Mouse (Mus musculus): Measurements from ENCODE around the gene Cct4. TPM values are rescaled to one million over a fixed set of nuclear protein-coding genes. Genes with fewer than 3 reads are reported as not detected.
A peak's percentile ranks its signal among the peaks of the same experiment; 100 is the strongest.

The Cct4 gene
- total RNA-seq, 4 experiments from 2014 or later, result 91.9 to 116 (median 105) TPM

GRCm38 (mm10) chr11:22982846-22983245, 7.5 kb upstream of the Cct4 start:
- DNase-seq (ENCODE audit: low spot score), result no peak

- DNase-seq (ENCODE audit: low spot score), result no peak
These were observed 4.8 kb upstream of the Cct4 start for GRCm38 (mm10) chr11:22985510-22985909.

- peak; percentile 78 for DNase-seq (ENCODE audit: low spot score)
These were observed 3.0 kb upstream of the Cct4 start for GRCm38 (mm10) chr11:22987357-22987756.

GRCm38 (mm10) chr11:22989786-22990185, 533 bp upstream of the Cct4 start:
- DNase-seq (ENCODE audit: low spot score), result no peak

- DNase-seq (ENCODE audit: low spot score), result no peak
These were observed 1.0 kb downstream of the Cct4 start for GRCm38 (mm10) chr11:22991218-22991835.

- no peak for DNase-seq (ENCODE audit: low spot score)
These were observed 4.0 kb downstream of the Cct4 start for GRCm38 (mm10) chr11:22994271-22994670.

- DNase-seq (ENCODE audit: low spot score), result no peak
These were observed 5.1 kb downstream of the Cct4 start for GRCm38 (mm10) chr11:22995461-22995860.

GRCm38 (mm10) chr11:22998308-22998707, 8.0 kb downstream of the Cct4 start:
- no peak for DNase-seq (ENCODE audit: low spot score)

GRCm38 (mm10) chr11:23005276-23005675, 15.0 kb downstream of the Cct4 start:
- no peak for DNase-seq (ENCODE audit: low spot score)

- DNase-seq (ENCODE audit: low spot score), result no peak
These were observed 16.8 kb downstream of the Cct4 start for GRCm38 (mm10) chr11:23007166-23007480.

GRCm38 (mm10) chr11:23007481-23008180, 17.3 kb downstream of the Cct4 start, which contains the start of gene Fam161a:
Gene Fam161a, plus strand, starts transcription at chr11:23007531.
- DNase-seq (ENCODE audit: low spot score), result peak; percentile 97

GRCm38 (mm10) chr11:23008181-23008823, 18.0 kb downstream of the Cct4 start:
- peak; percentile 70 for DNase-seq (ENCODE audit: low spot score)

- DNase-seq (ENCODE audit: low spot score), result no peak
These were observed 18.5 kb downstream of the Cct4 start for GRCm38 (mm10) chr11:23008824-23009200.

GRCm38 (mm10) chr11:23013096-23013495, 22.8 kb downstream of the Cct4 start:
- DNase-seq (ENCODE audit: low spot score), result no peak

- DNase-seq (ENCODE audit: low spot score), result no peak
These were observed 23.4 kb downstream of the Cct4 start for GRCm38 (mm10) chr11:23013580-23014294.

- DNase-seq (ENCODE audit: low spot score), result no peak
These were observed 24.7 kb downstream of the Cct4 start for GRCm38 (mm10) chr11:23014996-23015395.

GRCm38 (mm10) chr11:23017943-23018342, 27.6 kb downstream of the Cct4 start:
- no peak for DNase-seq (ENCODE audit: low spot score)

GRCm38 (mm10) chr11:23020116-23020770, 29.9 kb downstream of the Cct4 start:
- no peak for DNase-seq (ENCODE audit: low spot score)

- DNase-seq (ENCODE audit: low spot score), result no peak
These were observed 30.5 kb downstream of the Cct4 start for GRCm38 (mm10) chr11:23020841-23021240.

- no peak for DNase-seq (ENCODE audit: low spot score)
These were observed 32.8 kb downstream of the Cct4 start for GRCm38 (mm10) chr11:23023155-23023554.

- no peak for DNase-seq (ENCODE audit: low spot score)
These were observed 33.9 kb downstream of the Cct4 start for GRCm38 (mm10) chr11:23024169-23024568.

- DNase-seq (ENCODE audit: low spot score), result no peak
These were observed 38.6 kb downstream of the Cct4 start for GRCm38 (mm10) chr11:23028957-23029356.
